Mouse (Mus musculus) brain, embryonic 14.5 days (tissue): ENCODE results near the gene Med4.

Experiments
- CTCF ChIP-seq: fragments of 200-500 bp; IDR thresholded peaks from 2 replicates; pipeline ENCODE4 v1.5.1; 2012; ENCODE audit warnings: inconsistent platforms, mild to moderate bottlenecking, moderate library complexity, borderline replicate concordance; ENCODE audit not compliant: insufficient read depth, insufficient read length; ENCODE audit errors: extremely low read depth
- POLR2A ChIP-seq: fragments of 200-500 bp; IDR thresholded peaks from 2 replicates; pipeline ENCODE4 v1.6.1; 2012; ENCODE audit warnings: mild to moderate bottlenecking, inconsistent platforms, borderline replicate concordance; ENCODE audit not compliant: poor library complexity, insufficient read depth, insufficient read length, severe bottlenecking; ENCODE audit errors: extremely low read depth

DNA sequence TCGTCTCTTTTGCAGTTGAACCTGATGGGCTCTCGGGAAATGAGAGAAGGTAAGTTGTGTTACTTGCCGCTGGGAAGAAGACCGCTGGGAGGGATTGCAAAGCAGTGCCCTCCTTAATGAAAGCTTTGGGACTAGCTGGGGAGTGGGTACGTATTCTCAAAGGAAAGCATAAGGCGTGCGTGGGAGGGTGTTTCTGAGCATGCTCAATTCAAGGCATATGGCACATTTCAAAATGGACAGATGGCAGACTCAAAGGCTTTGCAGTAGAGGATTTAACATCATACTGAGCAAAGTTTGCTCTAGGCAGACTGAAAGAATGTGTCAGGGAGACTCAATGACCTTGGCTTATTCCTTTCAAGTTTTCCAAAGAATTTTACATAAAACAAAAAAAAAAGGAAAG, 40.3 kb upstream of the Med4 start:
- TF ChIP-seq POLR2A (no peak), CTCF (no peak)
